Mouse (Mus musculus): ENCODE data around the gene Ddx41.

The Ddx41 gene

GRCm38 (mm10) chr13:55507877-55508276, 28.6 kb downstream of the Ddx41 start:
- DNase-seq (ENCODE audit: low spot score in 2 of 2) = no peak

DNA sequence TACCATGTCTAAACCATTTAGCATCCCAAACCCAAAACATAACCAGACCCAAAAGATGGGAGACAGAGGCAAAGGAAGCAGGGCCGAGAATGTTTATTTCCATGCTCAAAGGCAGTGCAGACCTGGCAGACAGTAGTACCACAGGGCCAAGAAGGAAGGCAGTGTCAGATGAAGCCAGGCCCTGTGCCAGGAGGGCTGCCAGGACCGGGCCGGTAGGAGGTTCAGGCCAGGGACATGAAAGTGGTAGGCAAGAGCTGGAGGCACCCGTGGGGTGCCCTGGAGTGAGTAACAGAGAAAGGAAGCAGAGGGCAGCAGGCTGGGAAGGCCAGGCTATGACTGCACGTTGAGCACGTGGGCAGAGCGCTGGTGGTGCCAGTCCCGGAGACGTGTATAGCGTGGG, 29.8 kb downstream of the Ddx41 start:
- no peak for DNase-seq (ENCODE audit: low spot score in 2 of 2)

DNA sequence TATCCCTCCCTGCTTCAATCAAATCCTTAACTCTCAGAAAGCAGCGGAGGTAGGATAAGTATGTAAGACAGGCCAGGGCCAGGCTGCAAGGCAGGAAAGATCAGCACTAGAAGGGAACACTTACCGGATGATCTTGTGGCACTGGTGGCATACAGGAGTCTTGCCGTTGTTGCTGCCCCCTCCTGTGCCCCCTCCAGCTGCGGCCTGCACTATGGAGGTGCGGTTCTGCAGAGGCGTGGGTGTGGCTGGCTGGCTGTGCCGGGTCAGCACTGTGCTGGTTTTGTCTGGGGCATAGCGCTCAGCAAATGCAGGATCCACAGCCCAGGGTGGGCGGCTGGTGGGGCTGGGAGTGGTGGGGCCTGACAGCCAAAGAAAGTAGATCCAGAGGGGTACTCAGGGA, 30.6 kb downstream of the Ddx41 start:
- DNase-seq (ENCODE audit: low spot score in 2 of 2) = no peak

DNA sequence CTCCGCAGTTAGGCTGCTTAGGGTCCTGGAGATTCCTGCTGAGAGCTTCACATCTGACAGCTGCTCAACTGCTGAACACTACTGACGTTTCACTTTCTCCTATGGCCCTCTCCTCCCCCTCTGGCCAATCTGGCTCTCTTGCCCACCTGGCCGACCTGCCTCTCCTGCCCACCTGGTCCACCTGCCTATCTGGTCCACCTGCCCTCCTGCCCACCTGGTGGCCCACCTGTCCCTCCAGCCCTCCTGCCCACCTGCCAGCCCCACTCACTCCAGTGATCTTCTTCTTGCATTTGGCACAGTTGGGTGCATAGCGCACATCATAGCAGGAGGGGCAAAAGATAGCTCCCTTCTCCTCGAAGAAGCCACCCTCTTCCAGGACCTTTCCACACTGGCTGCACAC, 32.1 kb downstream of the Ddx41 start:
- DNase-seq (ENCODE audit: low spot score in 2 of 2) = no peak

- no peak for DNase-seq (ENCODE audit: low spot score in 2 of 2)
Observed at GRCm38 (mm10) chr13:55502405-55502804, 34.1 kb downstream of the Ddx41 start.

DNA sequence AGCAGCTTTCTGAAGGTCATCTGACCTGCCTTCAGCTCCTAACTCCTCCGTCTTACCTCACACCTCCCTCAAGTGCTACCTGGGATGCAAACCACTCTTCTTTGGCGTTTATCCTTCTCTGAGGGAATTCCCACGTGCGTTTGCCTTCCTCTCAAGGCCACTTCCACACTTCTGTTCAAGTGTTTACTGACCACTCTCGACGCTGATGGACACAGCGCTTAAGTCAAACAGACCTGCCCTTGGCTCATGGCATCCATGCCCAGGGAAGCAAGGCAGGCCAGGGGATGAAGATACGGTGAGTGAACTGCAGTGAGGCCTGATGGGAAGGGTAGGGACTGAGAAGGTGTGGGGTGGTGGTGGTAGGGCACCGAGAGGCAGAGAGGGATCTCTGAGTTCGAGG, 35.9 kb downstream of the Ddx41 start:
- no peak for DNase-seq (ENCODE audit: low spot score in 2 of 2)

DNA sequence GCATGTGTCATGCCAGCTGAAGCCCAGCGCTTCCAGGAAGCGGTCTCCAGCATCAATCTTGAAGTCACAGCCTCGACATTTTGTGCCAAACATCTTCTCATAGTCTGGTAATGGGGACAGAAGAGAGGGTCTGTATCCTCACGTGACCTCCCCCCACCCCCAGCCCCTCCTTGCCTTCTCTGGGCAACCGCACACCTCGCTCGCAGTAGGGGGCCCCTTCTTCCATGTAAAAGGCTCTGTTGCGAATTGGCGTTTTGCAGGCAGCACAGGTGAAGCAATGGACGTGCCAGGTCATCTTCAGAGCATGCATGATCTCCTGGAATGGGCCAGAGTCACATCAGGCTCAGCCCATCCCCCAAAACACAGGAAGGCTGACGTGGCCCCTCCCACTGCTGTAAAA, 37.6 kb downstream of the Ddx41 start:
- DNase-seq (ENCODE audit: low spot score in 2 of 2) = no peak

DNA sequence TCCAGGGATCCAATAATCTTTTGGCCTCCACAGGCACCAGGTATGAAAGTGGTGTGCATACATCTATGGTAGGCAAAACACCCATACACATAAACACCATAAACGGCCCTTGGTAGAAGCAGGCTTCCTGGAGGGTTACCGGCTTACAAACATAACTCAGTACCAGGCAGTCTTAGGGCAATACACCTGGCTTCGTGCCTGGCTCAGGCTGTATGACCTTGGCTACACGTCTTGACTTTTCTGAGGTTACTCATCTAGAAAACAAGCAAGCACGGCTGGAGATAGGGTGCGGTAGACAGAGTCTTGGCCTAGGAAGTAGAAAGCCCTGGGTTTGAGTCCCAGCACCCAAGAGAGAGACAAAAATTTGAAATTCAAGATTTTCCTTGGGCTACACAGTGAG, 39.8 kb downstream of the Ddx41 start:
- no peak for DNase-seq (ENCODE audit: low spot score in 2 of 2)

GRCm38 (mm10) chr13:55495702-55496101, 40.8 kb downstream of the Ddx41 start:
- no peak for DNase-seq (ENCODE audit: low spot score in 2 of 2)

GRCm38 (mm10) chr13:55494883-55495621, 41.4 kb downstream of the Ddx41 start:
- DNase-seq (ENCODE audit: low spot score in 2 of 2) = no peak

DNA sequence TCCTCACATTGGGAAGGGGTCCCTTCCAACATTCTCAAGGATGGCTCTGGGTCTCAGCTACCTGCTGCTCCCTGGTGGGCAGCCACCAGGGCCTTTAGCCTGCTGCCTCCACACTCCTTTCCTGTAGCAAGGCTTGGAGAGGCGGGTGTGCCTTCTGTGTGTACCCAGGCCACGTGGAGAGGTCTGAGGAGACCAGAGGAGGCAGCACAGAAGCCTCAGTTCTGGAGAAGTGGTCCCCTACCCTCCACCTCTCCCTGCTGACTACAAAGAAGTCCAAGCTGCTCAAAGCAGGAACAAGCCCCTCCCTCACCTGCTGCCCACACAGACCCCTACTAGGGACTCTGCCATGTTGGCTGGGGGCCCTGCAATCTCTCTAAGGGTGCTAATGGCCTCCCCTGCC, 42.2 kb downstream of the Ddx41 start:
- no peak for DNase-seq (ENCODE audit: low spot score in 2 of 2)

DNA sequence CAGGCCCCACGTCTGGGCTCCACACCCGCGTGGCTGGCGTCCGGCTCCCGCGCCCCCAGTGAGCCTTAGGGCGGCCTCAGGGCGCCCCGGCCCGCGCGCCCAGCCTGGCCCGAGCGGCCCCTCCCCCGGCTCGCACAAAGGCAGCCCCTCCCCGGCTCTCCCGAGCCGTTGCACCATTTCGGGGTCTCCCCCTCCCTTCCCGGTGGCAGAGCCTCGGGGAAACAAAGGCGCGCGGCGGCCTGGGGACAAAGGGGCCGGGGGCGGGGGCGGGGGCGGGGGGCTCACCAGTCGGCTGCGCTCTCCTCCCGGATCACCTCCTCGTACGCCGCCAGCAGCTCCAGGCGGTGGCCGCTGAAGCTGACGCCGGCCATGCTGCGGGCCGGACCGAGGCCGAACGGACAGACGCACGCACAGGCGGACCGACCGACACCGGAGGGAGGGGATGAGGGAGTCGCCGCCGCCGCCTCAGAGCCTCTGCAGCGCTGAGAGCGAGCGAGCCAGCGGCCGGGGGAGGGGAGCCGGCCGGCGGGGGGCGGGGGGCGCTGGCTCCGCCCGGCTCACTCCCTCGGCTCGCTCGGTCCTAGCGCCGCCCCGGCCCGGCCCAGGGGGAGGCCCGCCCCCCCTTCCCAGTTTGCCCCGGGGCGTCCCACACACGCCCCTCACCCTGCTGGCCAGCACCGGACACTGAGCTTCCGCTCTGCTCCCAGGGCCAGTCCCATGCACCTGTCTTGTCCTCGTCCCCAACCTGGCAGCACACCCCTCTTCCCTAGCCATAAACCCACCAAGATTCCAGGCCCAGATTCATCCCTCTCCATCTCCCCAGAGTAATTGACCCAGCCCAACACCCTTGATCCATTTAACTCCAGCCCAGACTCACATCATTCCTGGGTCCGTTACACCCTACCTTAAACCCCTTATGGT, 48.6 kb downstream of the Ddx41 start, which contains the start of gene Dbn1:
Gene Dbn1 (minus strand): TSS at position 534 of the 921 bp plus-strand sequence.
- DNase-seq (ENCODE audit: low spot score in 2 of 2) = no peak

DNA sequence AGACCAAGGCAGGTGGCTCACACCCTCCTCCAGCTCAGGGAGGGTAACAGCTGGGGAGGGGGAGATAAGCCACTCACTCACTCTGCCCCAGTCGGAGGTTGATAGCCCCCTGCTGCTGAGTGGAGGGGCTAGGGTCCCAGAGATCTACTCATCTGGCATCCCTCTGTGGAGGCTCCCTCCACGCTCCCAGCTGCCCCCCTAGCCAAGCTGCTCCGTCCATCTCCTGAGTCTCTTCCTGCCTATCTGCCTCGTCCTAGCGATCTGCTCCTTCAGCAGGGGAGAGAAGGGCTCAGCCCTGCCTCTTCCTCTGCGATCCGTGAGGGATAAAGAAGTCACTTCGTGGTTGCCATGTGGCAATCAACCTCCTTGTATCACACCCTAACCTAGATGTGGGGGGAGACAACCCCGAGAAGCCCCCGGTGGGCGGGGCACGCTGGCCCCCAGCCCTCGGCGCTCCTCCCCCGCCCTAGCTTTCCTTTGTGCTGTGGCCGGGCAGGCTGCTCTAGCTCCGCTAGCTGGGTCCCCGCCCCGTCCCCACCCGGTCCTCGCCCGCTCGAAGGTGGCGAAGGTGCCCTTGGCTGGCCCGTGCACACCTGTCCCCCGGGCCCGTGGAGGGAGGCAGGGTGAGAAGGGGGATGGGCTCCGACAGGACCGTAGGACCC, 49.4 kb downstream of the Ddx41 start:
- DNase-seq (ENCODE audit: low spot score in 2 of 2) = no peak

- no peak for DNase-seq (ENCODE audit: low spot score in 2 of 2)
Observed at GRCm38 (mm10) chr13:55486029-55486794, 50.2 kb downstream of the Ddx41 start.

- DNase-seq (ENCODE audit: low spot score in 2 of 2) = no peak
Observed at GRCm38 (mm10) chr13:55484520-55485088, 51.9 kb downstream of the Ddx41 start.

DNA sequence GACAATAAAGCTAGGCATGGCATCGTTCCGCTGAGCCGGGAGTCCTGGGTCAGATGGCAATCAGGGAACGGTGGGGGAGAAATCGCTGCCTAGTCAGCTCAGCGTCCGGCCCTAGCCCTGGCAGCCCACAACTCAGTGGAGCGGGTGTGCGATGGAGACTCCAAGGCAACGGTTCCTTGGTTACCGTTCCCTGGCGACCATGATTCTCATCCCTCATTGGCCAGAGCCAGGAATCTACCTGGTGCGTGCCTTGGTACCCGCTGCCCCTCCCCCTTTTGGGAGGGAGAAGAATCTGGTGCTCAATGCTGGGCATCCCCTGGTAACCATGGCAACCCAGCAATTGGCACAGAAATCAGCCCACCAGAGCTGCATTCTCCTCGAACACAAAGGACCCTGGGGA, 52.9 kb downstream of the Ddx41 start:
- peak; percentile 75 to 86 for DNase-seq (ENCODE audit: low spot score in 2 of 2)

DNA sequence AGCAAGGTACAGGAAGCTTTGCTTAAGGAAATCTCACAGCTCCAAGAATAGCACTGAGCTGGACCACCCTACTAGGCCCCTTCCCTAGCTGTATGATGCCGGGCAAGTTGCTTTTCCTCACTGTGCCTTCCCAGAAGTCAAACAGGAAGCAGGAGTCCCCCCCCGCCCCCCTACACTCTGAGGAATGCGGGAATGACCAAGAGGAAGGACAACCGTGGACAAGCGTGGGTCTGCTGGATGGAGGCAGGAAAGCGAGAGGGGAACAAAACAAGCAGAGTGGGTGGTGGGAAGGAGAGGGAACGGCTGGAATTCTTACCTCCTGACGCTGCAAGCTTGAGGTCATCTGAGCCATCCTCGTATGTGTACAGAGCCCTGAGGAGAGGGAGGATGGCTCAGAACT, 53.4 kb downstream of the Ddx41 start:
- DNase-seq (ENCODE audit: low spot score in 2 of 2) = no peak

DNA sequence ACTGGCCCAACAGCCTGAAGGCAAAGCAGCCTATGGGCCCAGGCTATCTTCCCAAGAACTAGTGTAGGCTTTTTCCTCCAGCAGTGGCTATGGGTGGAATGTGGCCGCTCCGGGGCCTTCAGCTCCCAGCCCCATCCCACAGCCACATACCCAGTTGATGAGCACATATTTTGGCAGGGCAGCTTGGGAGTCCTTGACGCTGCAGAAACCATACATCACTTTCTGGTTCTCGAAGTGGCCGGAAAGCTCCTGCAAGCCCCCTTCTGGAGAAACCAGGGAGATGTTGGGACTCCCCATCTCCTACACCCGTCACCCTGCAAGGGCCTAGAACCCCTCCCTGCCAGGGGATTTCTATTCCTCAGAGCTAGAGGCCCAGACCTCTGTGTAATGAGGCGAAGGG, 53.9 kb downstream of the Ddx41 start:
- DNase-seq (ENCODE audit: low spot score in 2 of 2) = no peak

Data from frontal cortex, postnatal 25 days (tissue).